Mouse (Mus musculus) heart, embryonic 13.5 days (tissue): Measurements from ENCODE around the gene Tshz3. TPM values are rescaled to one million over a fixed set of nuclear protein-coding genes. Genes with fewer than 3 reads are reported as not detected.

Experiments
- ATAC-seq: fragments of 200-750 bp; cut with Nextera tagmentation; 2 replicates; pipeline ENCODE4 v1.8.0; 2017; ENCODE audit warnings: moderate TSS enrichment; ENCODE audit not compliant: insufficient number of reproducible peaks, low FRiP score, low TSS enrichment; ENCODE audit errors: extremely low read depth
- H3K27ac ChIP-seq: fragments of 300-500 bp; sonication (generic); replicated peaks from 2 replicates; pipeline ENCODE4 v1.5.1; 2015; ENCODE audit warnings: moderate library complexity, mild to moderate bottlenecking, inconsistent platforms
- H3K27me3 ChIP-seq: fragments of 300-500 bp; sonication (generic); replicated peaks from 2 replicates; pipeline ENCODE4 v1.6.1; 2015; ENCODE audit warnings: mild to moderate bottlenecking, inconsistent platforms
- H3K36me3 ChIP-seq: fragments of 300-500 bp; sonication (generic); 2 replicates; pipeline ENCODE4 v1.6.1; 2015; ENCODE audit warnings: mild to moderate bottlenecking, inconsistent platforms
- H3K4me1 ChIP-seq: fragments of 300-500 bp; sonication (generic); 2 replicates; pipeline ENCODE4 v1.6.1; 2015; ENCODE audit warnings: inconsistent platforms
- H3K4me2 ChIP-seq: fragments of 300-500 bp; sonication (generic); 2 replicates; pipeline ENCODE4 v1.6.1; 2015; ENCODE audit warnings: inconsistent platforms, mild to moderate bottlenecking, moderate library complexity
- H3K4me3 ChIP-seq: fragments of 300-500 bp; sonication (generic); 2 replicates; pipeline ENCODE4 v1.5.1; 2015; ENCODE audit warnings: moderate library complexity, mild to moderate bottlenecking, inconsistent platforms
- H3K9ac ChIP-seq: fragments of 300-500 bp; sonication (generic); 2 replicates; pipeline ENCODE4 v1.6.1; 2015; ENCODE audit warnings: inconsistent platforms, mild to moderate bottlenecking, moderate library complexity
- H3K9me3 ChIP-seq: fragments of 300-500 bp; sonication (generic); 2 replicates; pipeline ENCODE4 v1.6.1; 2016; ENCODE audit warnings: inconsistent platforms
- WGBS: fragments of 180-500 bp; shearing (Covaris S2); methylation state at CpG from one replicate; pipeline ENCODE4 v1.1.7; 2015; ENCODE audit warnings: mixed read lengths; 5-methylcytosine and 5-hydroxymethylcytosine counted together
- polyA plus RNA-seq: library from polyadenylated mRNA; unstranded; fragments of >200 nt; fragmentation: Nextera tagmentation; extraction: Ambion mirVana; gene quantifications from 2 replicates; pipeline ENCODE4 v1.2.1, GENCODE M21; 2015

The Tshz3 gene
- polyA plus RNA-seq, 1 experiment from 2014 or later, result 2.7 TPM

- H3K27me3 ChIP-seq, result peaks cover 66% of the 10 kb centered on the region
- peak overlapping the region; percentile 73 for H3K27ac ChIP-seq
- H3K4me2 ChIP-seq, result peak overlapping the region; percentile 100
- peaks cover 17% of the 10 kb centered on the region for H3K4me1 ChIP-seq
- ATAC-seq, result peak; percentile 70
- WGBS, result under 1% methylated on average over 11 of the region's 62 CpGs
- peak overlapping the region; percentile 82 for H3K4me3 ChIP-seq
- H3K9ac ChIP-seq, result peak overlapping the region; percentile 85
- H3K9me3 ChIP-seq, result no peaks in the 10 kb centered on the region
- H3K36me3 ChIP-seq, result no peaks in the 10 kb centered on the region
Measured at GRCm38 (mm10) chr7:36697118-36697855, 631 bp upstream of the Tshz3 start.

- no peak for ATAC-seq
- Histone ChIP-seq H3K27ac (peak overlapping the region; percentile 73), H3K4me3 (peak overlapping the region; percentile 82), H3K9ac (peak overlapping the region; percentile 85), H3K4me2 (peak overlapping the region; percentile 100), H3K36me3 (no peaks in the 10 kb centered on the region), H3K27me3 (peaks cover 61% of the 10 kb centered on the region), H3K9me3 (no peaks in the 10 kb centered on the region), H3K4me1 (peaks cover 17% of the 10 kb centered on the region)
- WGBS, result under 1% methylated on average over 16 of the region's 16 CpGs
Measured at GRCm38 (mm10) chr7:36698589-36698946, 650 bp downstream of the Tshz3 start.

- Histone ChIP-seq H3K4me2 (peak overlapping the region; percentile 100), H3K4me3 (peak overlapping the region; percentile 82), H3K36me3 (no peaks in the 10 kb centered on the region), H3K9me3 (no peaks in the 10 kb centered on the region), H3K9ac (peak overlapping the region; percentile 85), H3K27me3 (peaks cover 53% of the 10 kb centered on the region), H3K27ac (no peak overlapping the region), H3K4me1 (peaks cover 17% of the 10 kb centered on the region)
- ATAC-seq, result no peak
- 11% methylated on average over 18 of the region's 18 CpGs for WGBS
Measured at GRCm38 (mm10) chr7:36699001-36699987, 1.4 kb downstream of the Tshz3 start.

- Histone ChIP-seq H3K27me3 (peaks cover 10% of the 10 kb centered on the region; the same call in 1 of the 2 replicates), H3K9ac (peak overlapping the region; percentile 14; the same call in 1 of the 2 replicates), H3K9me3 (no peaks in the 10 kb centered on the region), H3K4me3 (no peak overlapping the region), H3K4me1 (peaks cover 24% of the 10 kb centered on the region), H3K36me3 (no peaks in the 10 kb centered on the region), H3K4me2 (no peak overlapping the region), H3K27ac (0 out of 2 replicates have a peak overlapping the region, but pooled peaks have one; percentile 5)
- 8% methylated on average over 6 of the region's 10 CpGs for WGBS
- no peak for ATAC-seq
Measured at GRCm38 (mm10) chr7:36706636-36707035, 8.7 kb downstream of the Tshz3 start.

- no peaks in the 10 kb centered on the region for H3K9me3 ChIP-seq
- no peak overlapping the region for H3K9ac ChIP-seq
- H3K4me1 ChIP-seq, result peaks cover 24% of the 10 kb centered on the region
- peaks cover 8% of the 10 kb centered on the region; the same call in 1 of the 2 replicates for H3K27me3 ChIP-seq
- H3K36me3 ChIP-seq, result no peaks in the 10 kb centered on the region
- peak overlapping the region; percentile 62 for H3K4me2 ChIP-seq
- ATAC-seq, result no peak
- no peak overlapping the region for H3K4me3 ChIP-seq
- WGBS, result 64% methylated on average over 10 of the region's 10 CpGs
- no peak overlapping the region for H3K27ac ChIP-seq
Measured at GRCm38 (mm10) chr7:36707266-36707665, 9.3 kb downstream of the Tshz3 start.

GRCm38 (mm10) chr7:36707681-36708350 is 9.9 kb downstream of the Tshz3 start:
- Histone ChIP-seq H3K36me3 (no peaks in the 10 kb centered on the region), H3K9me3 (no peaks in the 10 kb centered on the region), H3K27me3 (peaks cover 3% of the 10 kb centered on the region; the same call in 1 of the 2 replicates), H3K27ac (no peak overlapping the region), H3K4me2 (peak overlapping the region; percentile 62), H3K4me3 (peak overlapping the region; percentile 35), H3K4me1 (peaks cover 24% of the 10 kb centered on the region), H3K9ac (peak overlapping the region; percentile 56; the same call in 1 of the 2 replicates)
- no peak for ATAC-seq
- 37% methylated on average over 17 of the region's 17 CpGs for WGBS

- no peak for ATAC-seq
- H3K4me3 ChIP-seq, result no peak overlapping the region
- H3K27ac ChIP-seq, result no peak overlapping the region
Measured at GRCm38 (mm10) chr7:36708823-36709222, 10.9 kb downstream of the Tshz3 start.

GRCm38 (mm10) chr7:36709239-36709638 is 11.3 kb downstream of the Tshz3 start:
- Histone ChIP-seq H3K4me1 (peaks cover 30% of the 10 kb centered on the region), H3K9me3 (no peaks in the 10 kb centered on the region), H3K9ac (no peak overlapping the region), H3K27ac (no peak overlapping the region), H3K4me3 (no peak overlapping the region), H3K36me3 (no peaks in the 10 kb centered on the region), H3K4me2 (no peak overlapping the region), H3K27me3 (no peaks in the 10 kb centered on the region)
- ATAC-seq, result no peak
- 28% methylated on average over 2 of the region's 2 CpGs for WGBS

More at GRCm38 (mm10) chr7:36708823-36709222, 10.9 kb downstream of the Tshz3 start:
- Histone ChIP-seq H3K4me1 (peaks cover 28% of the 10 kb centered on the region), H3K4me2 (no peak overlapping the region), H3K27me3 (no peaks in the 10 kb centered on the region), H3K36me3 (no peaks in the 10 kb centered on the region), H3K9me3 (no peaks in the 10 kb centered on the region), H3K9ac (no peak overlapping the region)
- WGBS, result 64% methylated on average over 3 of the region's 3 CpGs

GRCm38 (mm10) chr7:36709974-36710373 is 12.1 kb downstream of the Tshz3 start:
- Histone ChIP-seq H3K9ac (no peak overlapping the region), H3K4me3 (no peak overlapping the region), H3K9me3 (no peaks in the 10 kb centered on the region), H3K27me3 (no peaks in the 10 kb centered on the region), H3K4me1 (peaks cover 30% of the 10 kb centered on the region), H3K36me3 (no peaks in the 10 kb centered on the region), H3K27ac (no peak overlapping the region), H3K4me2 (no peak overlapping the region)
- WGBS, result 68% methylated on average over 12 of the region's 12 CpGs
- ATAC-seq, result no peak

- H3K9me3 ChIP-seq, result no peaks in the 10 kb centered on the region
- no peak overlapping the region for H3K9ac ChIP-seq
- peaks cover 30% of the 10 kb centered on the region for H3K4me1 ChIP-seq
- no peak overlapping the region for H3K4me2 ChIP-seq
- no peak overlapping the region for H3K27ac ChIP-seq
- no peaks in the 10 kb centered on the region for H3K36me3 ChIP-seq
- WGBS, result 68% methylated on average over 6 of the region's 6 CpGs
- H3K27me3 ChIP-seq, result no peaks in the 10 kb centered on the region
- no peak for ATAC-seq
- no peak overlapping the region for H3K4me3 ChIP-seq
Measured at GRCm38 (mm10) chr7:36710387-36710786, 12.5 kb downstream of the Tshz3 start.

- WGBS, result 37% methylated on average over 2 of the region's 2 CpGs
- ATAC-seq, result no peak
- Histone ChIP-seq H3K4me2 (no peak overlapping the region), H3K27ac (no peak overlapping the region), H3K4me3 (no peak overlapping the region), H3K27me3 (no peaks in the 10 kb centered on the region), H3K9me3 (no peaks in the 10 kb centered on the region), H3K36me3 (no peaks in the 10 kb centered on the region), H3K9ac (no peak overlapping the region), H3K4me1 (peaks cover 26% of the 10 kb centered on the region)
Measured at GRCm38 (mm10) chr7:36711766-36712165, 13.8 kb downstream of the Tshz3 start.
